Mouse (Mus musculus) brain, embryonic 14.5 days (tissue): ENCODE data around the gene Tubb2b.

Experiments
- CTCF ChIP-seq: fragments of 200-500 bp; IDR thresholded peaks from 2 replicates; pipeline ENCODE4 v1.5.1; 2012; ENCODE audit warnings: inconsistent platforms, mild to moderate bottlenecking, moderate library complexity, borderline replicate concordance; ENCODE audit not compliant: insufficient read depth, insufficient read length; ENCODE audit errors: extremely low read depth
- POLR2A ChIP-seq: fragments of 200-500 bp; IDR thresholded peaks from 2 replicates; pipeline ENCODE4 v1.6.1; 2012; ENCODE audit warnings: mild to moderate bottlenecking, inconsistent platforms, borderline replicate concordance; ENCODE audit not compliant: poor library complexity, insufficient read depth, insufficient read length, severe bottlenecking; ENCODE audit errors: extremely low read depth

GRCm38 (mm10) chr13:34079801-34080200 is 50.5 kb downstream of the Tubb2b start:
- TF ChIP-seq POLR2A (no peak), CTCF (no peak)
